Mouse (Mus musculus): Measurements from ENCODE around the gene Mprip. TPM values are rescaled to one million over a fixed set of nuclear protein-coding genes. Genes with fewer than 3 reads are reported as not detected.

Mprip gene
- polyA plus RNA-seq, 1 experiment from 2014 or later: 51.1 TPM

GRCm38 (mm10) chr11:59787199-59787781 lies 126.2 kb downstream of the Mprip start, which contains the start of gene Pld6:
Gene Pld6, minus strand, starts transcription at chr11:59787645.
- Histone ChIP-seq H3K36me3 (ENCODE audit: control insufficient read depth, insufficient read depth, low read length) (peaks cover 8% of the 10 kb centered on the region), H3K9me3 (ENCODE audit: control insufficient read depth, low read length) (no peaks in the 10 kb centered on the region), H3K4me2 (replicated peaks; ENCODE audit: low read depth) (peak within 1 kb of the TSS; percentile 84), H3K9ac (ENCODE audit: low read length) (peak within 1 kb of the TSS; percentile 52), H3K4me3 (ENCODE audit: low read depth, low read length) (peak within 1 kb of the TSS; percentile 47), H3K27me3 (ENCODE audit: control insufficient read depth, insufficient read depth, low read length) (no peaks in the 10 kb centered on the region), H3K4me1 (replicated peaks; ENCODE audit: control insufficient read depth, insufficient read depth) (peaks cover 4% of the 10 kb centered on the region), H3K27ac (replicated peaks) (peak within 1 kb of the TSS; percentile 53; the same call in 1 of the 2 replicates)
- DNase-seq (ENCODE audit: low spot score) (peak; percentile 88), ATAC-seq (ENCODE audit: low FRiP score, low TSS enrichment) (peak; percentile 81)
- under 1% methylated on average over 51 of the region's 51 CpGs for WGBS
- TF ChIP-seq CTCF (IDR thresholded peaks at IDR 0.05; ENCODE audit: low read depth) (peak; percentile 31; the same call in 1 of the 2 replicates), EP300 (optimal IDR thresholded peaks at IDR 0.05) (no peak)

GRCm38 (mm10) chr11:59789311-59789710 lies 128.2 kb downstream of the Mprip start:
- no peaks in the 10 kb centered on the region for H3K9me3 ChIP-seq (ENCODE audit: control insufficient read depth, low read length)
- H3K4me3 ChIP-seq (ENCODE audit: low read depth, low read length): no peak overlapping the region
- H3K36me3 ChIP-seq (ENCODE audit: control insufficient read depth, insufficient read depth, low read length): peaks cover 21% of the 10 kb centered on the region
- WGBS: 48% methylated on average over 1 of the region's 1 CpGs
- no peaks in the 10 kb centered on the region for H3K27me3 ChIP-seq (ENCODE audit: control insufficient read depth, insufficient read depth, low read length)
- no peak for TF ChIP-seq CTCF (IDR thresholded peaks at IDR 0.05; ENCODE audit: low read depth)
- TF ChIP-seq EP300 (optimal IDR thresholded peaks at IDR 0.05): no peak
- DNase-seq (ENCODE audit: low spot score) (no peak), ATAC-seq (ENCODE audit: low FRiP score, low TSS enrichment) (peak; percentile 28; the same call in 1 of the 2 replicates)
- H3K4me2 ChIP-seq (replicated peaks; ENCODE audit: low read depth): no peak overlapping the region
- no peak overlapping the region for H3K9ac ChIP-seq (ENCODE audit: low read length)
- H3K27ac ChIP-seq (replicated peaks): no peak overlapping the region
- H3K4me1 ChIP-seq (replicated peaks; ENCODE audit: control insufficient read depth, insufficient read depth): peaks cover 4% of the 10 kb centered on the region

GRCm38 (mm10) chr11:59793390-59793789 lies 132.3 kb downstream of the Mprip start:
- no peaks in the 10 kb centered on the region for H3K4me1 ChIP-seq (replicated peaks; ENCODE audit: control insufficient read depth, insufficient read depth)

DNA sequence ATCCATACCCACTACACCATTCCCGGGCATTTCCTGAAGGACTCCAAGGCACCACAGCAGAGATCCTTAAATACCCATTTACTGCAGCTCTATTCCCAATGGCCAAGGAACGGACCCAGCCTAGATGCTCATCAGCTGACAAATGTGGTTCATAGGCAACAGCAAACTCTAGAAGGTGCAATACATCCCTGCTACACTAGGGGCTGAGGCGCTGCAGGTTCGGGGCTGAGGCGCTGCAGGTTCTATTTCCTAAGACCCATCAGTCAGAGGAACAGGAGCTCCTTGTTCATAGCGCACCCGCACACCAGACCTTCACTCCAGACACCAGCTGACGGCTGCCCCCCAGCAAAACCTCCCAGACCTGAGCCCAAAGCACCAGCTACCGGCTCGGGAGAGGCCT lies 139.3 kb downstream of the Mprip start:
- peaks cover 54% of the 10 kb centered on the region for H3K36me3 ChIP-seq (ENCODE audit: control insufficient read depth, insufficient read depth, low read length)
- H3K27me3 ChIP-seq (ENCODE audit: control insufficient read depth, insufficient read depth, low read length): no peaks in the 10 kb centered on the region
- H3K4me2 ChIP-seq (replicated peaks; ENCODE audit: low read depth): no peak overlapping the region
- DNase-seq (ENCODE audit: low spot score) (no peak), ATAC-seq (ENCODE audit: low FRiP score, low TSS enrichment) (no peak)
- H3K9ac ChIP-seq (ENCODE audit: low read length): no peak overlapping the region
- no peaks in the 10 kb centered on the region for H3K4me1 ChIP-seq (replicated peaks; ENCODE audit: control insufficient read depth, insufficient read depth)
- H3K4me3 ChIP-seq (ENCODE audit: low read depth, low read length): no peak overlapping the region
- 92% methylated on average over 10 of the region's 10 CpGs for WGBS
- TF ChIP-seq EP300 (optimal IDR thresholded peaks at IDR 0.05) (no peak), CTCF (IDR thresholded peaks at IDR 0.05; ENCODE audit: low read depth) (peak; percentile 45)
- H3K9me3 ChIP-seq (ENCODE audit: control insufficient read depth, low read length): no peaks in the 10 kb centered on the region
- no peak overlapping the region for H3K27ac ChIP-seq (replicated peaks)

More at GRCm38 (mm10) chr11:59793390-59793789, 132.3 kb downstream of the Mprip start:
- ATAC-seq (ENCODE audit: low FRiP score, low TSS enrichment) (no peak), DNase-seq (ENCODE audit: low spot score) (no peak)
- 68% methylated on average over 6 of the region's 6 CpGs for WGBS
- H3K4me2 ChIP-seq (replicated peaks; ENCODE audit: low read depth): no peak overlapping the region
- no peak overlapping the region for H3K27ac ChIP-seq (replicated peaks)
- H3K9me3 ChIP-seq (ENCODE audit: control insufficient read depth, low read length): no peaks in the 10 kb centered on the region
- no peak for TF ChIP-seq CTCF (IDR thresholded peaks at IDR 0.05; ENCODE audit: low read depth)
- no peak for TF ChIP-seq EP300 (optimal IDR thresholded peaks at IDR 0.05)
- no peaks in the 10 kb centered on the region for H3K27me3 ChIP-seq (ENCODE audit: control insufficient read depth, insufficient read depth, low read length)
- no peak overlapping the region for H3K9ac ChIP-seq (ENCODE audit: low read length)
- H3K36me3 ChIP-seq (ENCODE audit: control insufficient read depth, insufficient read depth, low read length): peaks cover 41% of the 10 kb centered on the region
- no peak overlapping the region for H3K4me3 ChIP-seq (ENCODE audit: low read depth, low read length)

GRCm38 (mm10) chr11:59801881-59802280 lies 140.8 kb downstream of the Mprip start:
- H3K4me2 ChIP-seq (replicated peaks; ENCODE audit: low read depth): no peak overlapping the region
- no peak overlapping the region for H3K4me3 ChIP-seq (ENCODE audit: low read depth, low read length)
- DNase-seq (ENCODE audit: low spot score): no peak
- ATAC-seq (ENCODE audit: low FRiP score, low TSS enrichment): no peak
- no peaks in the 10 kb centered on the region for H3K27me3 ChIP-seq (ENCODE audit: control insufficient read depth, insufficient read depth, low read length)
- H3K27ac ChIP-seq (replicated peaks): no peak overlapping the region
- 95% methylated on average over 8 of the region's 8 CpGs for WGBS
- H3K9ac ChIP-seq (ENCODE audit: low read length): no peak overlapping the region
- no peaks in the 10 kb centered on the region for H3K9me3 ChIP-seq (ENCODE audit: control insufficient read depth, low read length)
- H3K36me3 ChIP-seq (ENCODE audit: control insufficient read depth, insufficient read depth, low read length): peaks cover 62% of the 10 kb centered on the region
- H3K4me1 ChIP-seq (replicated peaks; ENCODE audit: control insufficient read depth, insufficient read depth): no peaks in the 10 kb centered on the region
- TF ChIP-seq CTCF (IDR thresholded peaks at IDR 0.05; ENCODE audit: low read depth) (no peak), EP300 (optimal IDR thresholded peaks at IDR 0.05) (no peak)

- Histone ChIP-seq H3K27ac (replicated peaks) (no peak overlapping the region), H3K4me2 (replicated peaks; ENCODE audit: low read depth) (no peak overlapping the region), H3K9ac (ENCODE audit: low read length) (no peak overlapping the region), H3K9me3 (ENCODE audit: control insufficient read depth, low read length) (no peaks in the 10 kb centered on the region), H3K27me3 (ENCODE audit: control insufficient read depth, insufficient read depth, low read length) (no peaks in the 10 kb centered on the region), H3K36me3 (ENCODE audit: control insufficient read depth, insufficient read depth, low read length) (peaks cover 55% of the 10 kb centered on the region), H3K4me3 (ENCODE audit: low read depth, low read length) (no peak overlapping the region), H3K4me1 (replicated peaks; ENCODE audit: control insufficient read depth, insufficient read depth) (0 out of 2 replicates have a peak, but pooled peaks cover 2% of the 10 kb centered on the region)
- WGBS: 93% methylated on average over 14 of the region's 14 CpGs
- ATAC-seq (ENCODE audit: low FRiP score, low TSS enrichment): no peak
- TF ChIP-seq EP300 (optimal IDR thresholded peaks at IDR 0.05) (no peak), CTCF (IDR thresholded peaks at IDR 0.05; ENCODE audit: low read depth) (no peak)
- no peak for DNase-seq (ENCODE audit: low spot score)
Observed at GRCm38 (mm10) chr11:59803516-59803915, 142.4 kb downstream of the Mprip start.

All from stomach, postnatal 0 days (tissue).